Mouse (Mus musculus): ENCODE results near the gene Tab1. TPM values are rescaled to one million over a fixed set of nuclear protein-coding genes. Genes with fewer than 3 reads are reported as not detected.

The Tab1 gene
- total and polyA plus RNA-seq, 2 experiments from 2014 or later = 29.1 to 37.3 TPM

DNA sequence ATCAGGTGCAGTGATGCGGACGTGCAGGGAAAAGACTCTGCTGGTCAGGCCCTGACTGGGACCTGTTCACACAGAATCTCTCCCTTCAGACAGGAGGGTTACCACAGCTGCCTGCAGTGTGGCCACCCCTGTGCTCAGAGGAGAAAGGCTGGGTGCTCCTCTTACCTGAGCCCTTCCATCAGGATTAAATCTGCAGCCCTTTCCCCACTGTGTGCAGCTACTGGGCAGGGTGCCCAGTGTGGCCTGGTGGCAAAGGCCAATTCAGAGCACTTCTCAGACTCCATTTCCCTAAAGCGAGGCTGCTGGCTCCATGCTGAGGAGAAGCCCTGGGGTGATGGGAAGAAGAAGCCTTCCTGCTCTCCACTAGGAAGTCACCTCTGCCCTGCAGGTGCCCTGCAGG, 28.3 kb downstream of the Tab1 start:
- Histone ChIP-seq H3K4me1 (ENCODE audit: control insufficient read depth, insufficient read depth) (no peaks in the 10 kb centered on the region), H3K27me3 (ENCODE audit: control insufficient read depth, insufficient read depth, low read length) (no peaks in the 10 kb centered on the region), H3K9me3 (replicated peaks; ENCODE audit: control insufficient read depth, low read length) (no peaks in the 10 kb centered on the region), H3K36me3 (replicated peaks; ENCODE audit: control insufficient read depth, insufficient read depth, low read length) (peaks cover 60% of the 10 kb centered on the region), H3K9ac (replicated peaks; ENCODE audit: low read depth, low read length) (no peak overlapping the region), H3K4me2 (ENCODE audit: low read depth, low read length) (no peak overlapping the region), H3K27ac (ENCODE audit: low read depth) (no peak overlapping the region), H3K4me3 (ENCODE audit: low read depth, low read length) (no peak overlapping the region)
- no peak for ATAC-seq (ENCODE audit: insufficient read depth, low read depth)
- 88% methylated on average over 3 of the region's 3 CpGs for WGBS
- DNase-seq (ENCODE audit: low spot score) = no peak
- TF ChIP-seq CTCF (IDR thresholded peaks at IDR 0.05; ENCODE audit: low read depth) (no peak), EP300 (IDR thresholded peaks at IDR 0.05; ENCODE audit: low read depth) (no peak)

DNA sequence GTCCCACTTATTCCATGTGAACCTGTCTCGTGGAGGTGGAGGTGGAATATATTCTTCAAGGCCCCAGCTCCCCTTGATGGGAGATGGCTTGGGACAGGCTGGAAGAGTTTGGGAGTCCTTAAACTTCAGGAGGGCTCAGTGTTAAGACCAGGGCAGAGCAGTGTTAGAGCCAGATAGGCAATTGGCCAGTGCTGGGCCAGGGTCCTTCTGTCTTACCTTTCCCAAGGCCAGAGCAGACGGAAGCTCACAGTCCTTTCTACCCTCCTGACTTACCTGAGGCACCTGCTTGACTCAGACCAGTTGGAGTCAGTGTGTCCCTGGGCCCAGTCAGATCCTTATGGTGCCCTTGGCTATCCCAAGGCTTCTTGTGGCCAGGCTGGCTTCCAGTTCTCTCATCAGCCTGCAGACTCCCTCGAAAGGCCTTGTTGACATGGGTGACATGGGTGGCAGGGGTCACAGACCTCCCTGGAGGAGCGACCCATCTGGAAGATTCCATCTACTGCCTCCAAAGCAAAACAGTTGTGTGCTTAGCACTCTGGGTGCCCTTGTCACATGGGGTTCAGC, 29.6 kb downstream of the Tab1 start:
- no peak for DNase-seq (ENCODE audit: low spot score)
- H3K9me3 ChIP-seq (replicated peaks; ENCODE audit: control insufficient read depth, low read length) = no peaks in the 10 kb centered on the region
- H3K27me3 ChIP-seq (ENCODE audit: control insufficient read depth, insufficient read depth, low read length) = no peaks in the 10 kb centered on the region
- no peak overlapping the region for H3K27ac ChIP-seq (ENCODE audit: low read depth)
- no peak for ATAC-seq (ENCODE audit: insufficient read depth, low read depth)
- H3K4me2 ChIP-seq (ENCODE audit: low read depth, low read length) = no peak overlapping the region
- H3K4me3 ChIP-seq (ENCODE audit: low read depth, low read length) = no peak overlapping the region
- 88% methylated on average over 4 of the region's 4 CpGs for WGBS
- TF ChIP-seq CTCF (IDR thresholded peaks at IDR 0.05; ENCODE audit: low read depth) (no peak), EP300 (IDR thresholded peaks at IDR 0.05; ENCODE audit: low read depth) (no peak)
- no peak overlapping the region for H3K9ac ChIP-seq (replicated peaks; ENCODE audit: low read depth, low read length)
- peaks cover 47% of the 10 kb centered on the region for H3K36me3 ChIP-seq (replicated peaks; ENCODE audit: control insufficient read depth, insufficient read depth, low read length)
- no peaks in the 10 kb centered on the region for H3K4me1 ChIP-seq (ENCODE audit: control insufficient read depth, insufficient read depth)

DNA sequence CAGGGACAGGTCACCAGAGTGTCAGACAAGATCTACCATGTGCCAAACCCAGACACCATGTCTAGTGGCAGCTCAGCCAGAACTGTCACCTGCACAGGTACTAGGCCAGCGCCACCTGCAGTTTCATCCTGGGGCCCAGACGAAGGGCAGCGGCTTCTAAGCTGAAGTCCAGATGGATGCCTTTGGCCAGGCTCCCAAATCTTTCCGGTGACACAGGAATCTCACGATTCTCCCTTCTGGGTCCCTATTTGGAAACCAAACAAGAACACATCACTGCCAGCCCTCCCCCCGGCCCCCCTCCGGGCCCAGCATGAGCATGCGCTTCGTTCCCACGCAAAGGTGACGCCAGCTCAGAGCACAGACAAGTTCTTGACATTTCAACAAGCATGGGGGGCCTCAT, 30.3 kb downstream of the Tab1 start:
- H3K4me1 ChIP-seq (ENCODE audit: control insufficient read depth, insufficient read depth) = no peaks in the 10 kb centered on the region
- H3K9me3 ChIP-seq (replicated peaks; ENCODE audit: control insufficient read depth, low read length) = no peaks in the 10 kb centered on the region
- ATAC-seq (ENCODE audit: insufficient read depth, low read depth) (no peak), DNase-seq (ENCODE audit: low spot score) (no peak)
- no peak overlapping the region for H3K4me2 ChIP-seq (ENCODE audit: low read depth, low read length)
- 59% methylated on average over 11 of the region's 11 CpGs for WGBS
- TF ChIP-seq CTCF (IDR thresholded peaks at IDR 0.05; ENCODE audit: low read depth) = no peak
- no peak for TF ChIP-seq EP300 (IDR thresholded peaks at IDR 0.05; ENCODE audit: low read depth)
- no peak overlapping the region for H3K4me3 ChIP-seq (ENCODE audit: low read depth, low read length)
- no peaks in the 10 kb centered on the region for H3K27me3 ChIP-seq (ENCODE audit: control insufficient read depth, insufficient read depth, low read length)
- H3K27ac ChIP-seq (ENCODE audit: low read depth) = no peak overlapping the region
- no peak overlapping the region for H3K9ac ChIP-seq (replicated peaks; ENCODE audit: low read depth, low read length)
- peaks cover 40% of the 10 kb centered on the region for H3K36me3 ChIP-seq (replicated peaks; ENCODE audit: control insufficient read depth, insufficient read depth, low read length)

DNA sequence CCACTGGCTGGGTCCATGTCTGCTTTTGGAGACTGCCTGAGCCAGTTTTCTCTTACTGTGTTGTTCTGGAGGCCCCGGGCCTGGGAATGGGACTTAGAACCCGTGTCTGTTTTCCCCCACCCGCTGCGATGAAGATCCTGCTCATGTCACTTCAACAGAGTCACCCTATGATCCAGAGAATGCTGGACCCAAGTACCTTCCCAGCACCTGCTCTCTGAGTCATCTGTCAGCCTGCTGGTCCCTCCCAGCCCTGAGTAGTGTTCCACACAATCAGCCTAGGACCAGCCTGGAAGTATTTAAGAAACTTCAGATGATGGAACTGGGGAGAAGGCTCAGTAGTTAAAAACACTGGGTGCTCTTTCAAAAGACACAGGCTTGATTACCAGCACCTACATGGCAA, 30.8 kb downstream of the Tab1 start:
- Histone ChIP-seq H3K27ac (ENCODE audit: low read depth) (no peak overlapping the region), H3K4me1 (ENCODE audit: control insufficient read depth, insufficient read depth) (no peaks in the 10 kb centered on the region), H3K27me3 (ENCODE audit: control insufficient read depth, insufficient read depth, low read length) (no peaks in the 10 kb centered on the region), H3K4me2 (ENCODE audit: low read depth, low read length) (no peak overlapping the region), H3K9me3 (replicated peaks; ENCODE audit: control insufficient read depth, low read length) (no peaks in the 10 kb centered on the region), H3K9ac (replicated peaks; ENCODE audit: low read depth, low read length) (no peak overlapping the region), H3K36me3 (replicated peaks; ENCODE audit: control insufficient read depth, insufficient read depth, low read length) (peaks cover 35% of the 10 kb centered on the region), H3K4me3 (ENCODE audit: low read depth, low read length) (no peak overlapping the region)
- DNase-seq (ENCODE audit: low spot score) = no peak
- no peak for ATAC-seq (ENCODE audit: insufficient read depth, low read depth)
- TF ChIP-seq CTCF (IDR thresholded peaks at IDR 0.05; ENCODE audit: low read depth) = no peak
- no peak for TF ChIP-seq EP300 (IDR thresholded peaks at IDR 0.05; ENCODE audit: low read depth)
- 83% methylated on average over 4 of the region's 4 CpGs for WGBS

DNA sequence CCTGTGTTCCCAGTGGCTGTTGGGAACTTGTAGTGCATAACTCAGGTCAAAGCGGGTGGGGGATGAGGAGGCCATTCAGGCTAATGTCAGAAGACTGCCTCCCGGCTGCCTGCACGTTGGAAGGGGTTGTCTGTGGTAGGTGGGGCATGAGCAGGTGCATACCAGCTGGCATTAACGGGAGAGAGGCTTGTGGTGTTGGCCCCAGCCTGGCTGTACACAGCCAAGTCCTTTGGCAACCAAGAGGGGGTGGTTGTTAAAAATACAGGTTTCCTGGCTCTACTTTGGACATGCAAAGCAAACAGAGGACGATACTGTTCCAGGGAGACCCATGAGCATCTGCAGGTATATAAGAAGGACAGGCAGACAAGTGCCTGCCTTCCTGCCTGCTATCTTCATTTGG, 32.5 kb downstream of the Tab1 start:
- Histone ChIP-seq H3K4me3 (ENCODE audit: low read depth, low read length) (no peak overlapping the region), H3K4me2 (ENCODE audit: low read depth, low read length) (no peak overlapping the region), H3K9ac (replicated peaks; ENCODE audit: low read depth, low read length) (no peak overlapping the region), H3K36me3 (replicated peaks; ENCODE audit: control insufficient read depth, insufficient read depth, low read length) (peaks cover 19% of the 10 kb centered on the region), H3K9me3 (replicated peaks; ENCODE audit: control insufficient read depth, low read length) (no peaks in the 10 kb centered on the region), H3K27ac (ENCODE audit: low read depth) (no peak overlapping the region), H3K27me3 (ENCODE audit: control insufficient read depth, insufficient read depth, low read length) (no peaks in the 10 kb centered on the region), H3K4me1 (ENCODE audit: control insufficient read depth, insufficient read depth) (no peaks in the 10 kb centered on the region)
- TF ChIP-seq EP300 (IDR thresholded peaks at IDR 0.05; ENCODE audit: low read depth) (no peak), CTCF (IDR thresholded peaks at IDR 0.05; ENCODE audit: low read depth) (no peak)
- 0 out of 2 replicates have a peak, but pooled peaks have one; percentile 22 for ATAC-seq (ENCODE audit: insufficient read depth, low read depth)
- 48% methylated on average over 5 of the region's 5 CpGs for WGBS
- no peak for DNase-seq (ENCODE audit: low spot score)

DNA sequence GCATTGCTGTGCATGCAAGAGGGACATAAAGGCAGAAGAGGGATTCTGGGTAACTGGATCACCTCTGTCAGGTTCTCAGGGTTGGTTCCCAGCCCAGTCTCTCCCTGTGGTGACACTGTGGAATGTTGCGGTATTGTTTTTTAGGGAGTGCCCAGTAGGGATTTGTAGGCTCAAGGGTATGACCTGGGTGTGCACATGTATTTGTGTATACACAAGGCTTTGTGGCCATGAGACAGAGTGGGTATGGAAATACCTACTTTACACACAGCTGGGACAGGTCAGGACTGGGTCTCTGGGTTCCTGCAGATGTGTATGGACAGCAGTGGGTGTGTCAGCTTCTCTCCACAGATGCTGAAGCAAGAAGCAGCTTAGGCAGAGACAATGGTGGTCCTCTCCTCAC, 36.6 kb downstream of the Tab1 start:
- Histone ChIP-seq H3K9ac (replicated peaks; ENCODE audit: low read depth, low read length) (no peak overlapping the region), H3K36me3 (replicated peaks; ENCODE audit: control insufficient read depth, insufficient read depth, low read length) (no peaks in the 10 kb centered on the region), H3K27ac (ENCODE audit: low read depth) (no peak overlapping the region), H3K4me1 (ENCODE audit: control insufficient read depth, insufficient read depth) (peaks cover 11% of the 10 kb centered on the region; the same call in 1 of the 2 replicates), H3K9me3 (replicated peaks; ENCODE audit: control insufficient read depth, low read length) (no peaks in the 10 kb centered on the region), H3K4me2 (ENCODE audit: low read depth, low read length) (no peak overlapping the region), H3K27me3 (ENCODE audit: control insufficient read depth, insufficient read depth, low read length) (peaks cover 14% of the 10 kb centered on the region; the same call in 1 of the 2 replicates), H3K4me3 (ENCODE audit: low read depth, low read length) (no peak overlapping the region)
- ATAC-seq (ENCODE audit: insufficient read depth, low read depth) (no peak), DNase-seq (ENCODE audit: low spot score) (no peak)
- TF ChIP-seq EP300 (IDR thresholded peaks at IDR 0.05; ENCODE audit: low read depth) = no peak
- no peak for TF ChIP-seq CTCF (IDR thresholded peaks at IDR 0.05; ENCODE audit: low read depth)
- WGBS = 96% methylated on average over 1 of the region's 1 CpGs
